Mouse (Mus musculus): ENCODE measurements at regions not wholly inside any gene's neighbourhood (a gene's known extent, or its start where the extent isn't known, plus 50 kb on each side); places are given as distances from the start of the nearest gene placed in this dataset.

DNA sequence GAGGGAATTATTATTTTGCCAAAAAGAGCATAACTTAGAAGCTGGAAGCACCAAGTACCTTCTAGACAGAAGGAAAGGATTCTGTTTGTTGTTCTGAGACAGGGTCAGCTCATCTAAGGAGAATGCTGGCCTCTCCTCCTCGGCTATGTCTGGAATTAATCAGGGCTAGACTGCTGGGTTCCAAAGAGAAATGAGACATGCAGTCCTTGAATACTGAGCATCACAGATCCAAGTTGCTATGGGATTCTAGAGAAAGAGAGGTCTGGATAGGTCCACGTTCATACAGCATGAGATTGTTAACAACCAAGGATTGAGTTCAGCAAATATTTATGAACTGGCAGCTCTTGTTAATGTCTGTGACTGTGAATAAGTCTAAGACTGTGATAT lies 63.7 kb upstream of the Slc22a23 start:
- TF ChIP-seq CTCF (IDR thresholded peaks at IDR 0.05; ENCODE audit: borderline replicate concordance, insufficient read depth, low read depth, low read length) (no peak), POLR2A (IDR thresholded peaks at IDR 0.05; ENCODE audit: borderline replicate concordance, insufficient read depth, low read length) (no peak)

Measured in cerebellum, adult 2 months (tissue).